Mouse (Mus musculus): ENCODE results near the gene Nemp2. TPM values are rescaled to one million over a fixed set of nuclear protein-coding genes. Genes with fewer than 3 reads are reported as not detected.

Nemp2 gene
- polyA plus RNA-seq, 1 experiment from 2014 or later: 9.1 TPM

DNA sequence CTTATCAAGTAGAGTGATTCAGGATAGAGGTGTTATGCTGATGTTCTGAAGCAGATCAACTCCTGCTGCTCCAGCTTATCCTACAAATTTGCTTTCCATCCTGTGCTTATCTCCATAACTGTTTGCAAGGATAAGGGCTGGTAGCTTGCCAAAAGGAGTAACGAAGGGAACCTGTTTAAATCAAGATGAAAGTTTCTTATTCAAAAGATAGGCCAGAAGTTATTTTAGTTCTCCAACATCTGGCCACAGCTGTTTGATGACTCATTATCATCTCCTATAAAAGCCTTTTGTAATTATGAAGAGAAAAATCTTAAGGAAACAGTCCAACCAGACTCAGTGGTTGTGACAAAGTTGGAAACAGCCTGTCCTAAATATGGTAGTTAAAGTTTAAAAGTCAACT is 12.3 kb upstream of the Nemp2 start:
- no peak overlapping the region for H3K4me2 ChIP-seq (ENCODE audit: low read depth, low read length)
- H3K9ac ChIP-seq (ENCODE audit: low read length): no peak overlapping the region
- no peak overlapping the region for H3K4me3 ChIP-seq (ENCODE audit: low read length)
- no peak overlapping the region for H3K27ac ChIP-seq (ENCODE audit: low read length)
- no peak for ATAC-seq (ENCODE audit: low read depth)
- whole genome bisulfite sequencing: 24% methylated on average over 1 of the region's 1 CpGs
- peaks cover 3% of the 10 kb centered on the region; the same call in 1 of the 2 replicates for H3K9me3 ChIP-seq (ENCODE audit: control insufficient read depth, low read length)
- H3K4me1 ChIP-seq (replicated peaks; ENCODE audit: control insufficient read depth, insufficient read depth, low read length): no peaks in the 10 kb centered on the region
- H3K27me3 ChIP-seq (ENCODE audit: control insufficient read depth, insufficient read depth, low read depth, low read length): no peaks in the 10 kb centered on the region
- no peaks in the 10 kb centered on the region for H3K36me3 ChIP-seq (ENCODE audit: control insufficient read depth, insufficient read depth, low read length)

DNA sequence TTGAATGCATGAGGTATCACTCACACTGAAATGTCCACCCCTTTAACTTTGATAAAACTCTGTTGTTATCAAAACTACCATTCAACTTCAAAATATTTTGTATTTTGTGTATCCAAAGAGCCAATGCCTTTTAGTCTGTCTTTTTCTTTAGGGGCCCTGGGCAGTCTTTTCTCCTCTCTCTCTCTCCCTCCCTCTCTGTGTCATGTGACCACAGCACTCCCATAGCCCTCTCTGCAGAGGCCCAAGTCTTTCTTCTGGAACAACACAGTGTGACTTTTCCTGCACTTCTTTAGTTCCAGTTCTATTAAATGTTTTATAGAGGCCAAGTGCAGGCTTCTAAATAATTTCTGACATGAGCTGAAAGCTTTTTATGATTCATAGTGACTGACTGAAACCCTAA is 10.1 kb upstream of the Nemp2 start:
- Histone ChIP-seq H3K27ac (ENCODE audit: low read length) (no peak overlapping the region), H3K27me3 (ENCODE audit: control insufficient read depth, insufficient read depth, low read depth, low read length) (no peaks in the 10 kb centered on the region), H3K9me3 (ENCODE audit: control insufficient read depth, low read length) (peaks cover 3% of the 10 kb centered on the region; the same call in 1 of the 2 replicates), H3K4me2 (ENCODE audit: low read depth, low read length) (no peak overlapping the region), H3K4me3 (ENCODE audit: low read length) (no peak overlapping the region), H3K9ac (ENCODE audit: low read length) (no peak overlapping the region), H3K36me3 (ENCODE audit: control insufficient read depth, insufficient read depth, low read length) (no peaks in the 10 kb centered on the region), H3K4me1 (replicated peaks; ENCODE audit: control insufficient read depth, insufficient read depth, low read length) (no peaks in the 10 kb centered on the region)
- ATAC-seq (ENCODE audit: low read depth): no peak

- peak overlapping the region; percentile 91 for H3K4me3 ChIP-seq (ENCODE audit: low read length)
- H3K4me2 ChIP-seq (ENCODE audit: low read depth, low read length): peak overlapping the region; percentile 60
- under 1% methylated on average over 6 of the region's 6 CpGs for WGBS
- peak overlapping the region; percentile 87 for H3K9ac ChIP-seq (ENCODE audit: low read length)
- H3K27ac ChIP-seq (ENCODE audit: low read length): peak overlapping the region; percentile 90
- H3K27me3 ChIP-seq (ENCODE audit: control insufficient read depth, insufficient read depth, low read depth, low read length): no peaks in the 10 kb centered on the region
- peaks cover 10% of the 10 kb centered on the region for H3K4me1 ChIP-seq (replicated peaks; ENCODE audit: control insufficient read depth, insufficient read depth, low read length)
- peak; percentile 73 for ATAC-seq (ENCODE audit: low read depth)
- no peaks in the 10 kb centered on the region for H3K36me3 ChIP-seq (ENCODE audit: control insufficient read depth, insufficient read depth, low read length)
- no peaks in the 10 kb centered on the region for H3K9me3 ChIP-seq (ENCODE audit: control insufficient read depth, low read length)
These were observed 415 bp downstream of the Nemp2 start for GRCm38 (mm10) chr1:52630937-52631299.

- Histone ChIP-seq H3K4me2 (ENCODE audit: low read depth, low read length) (peak overlapping the region; percentile 60), H3K36me3 (ENCODE audit: control insufficient read depth, insufficient read depth, low read length) (no peaks in the 10 kb centered on the region), H3K4me3 (ENCODE audit: low read length) (peak overlapping the region; percentile 91), H3K4me1 (replicated peaks; ENCODE audit: control insufficient read depth, insufficient read depth, low read length) (peaks cover 10% of the 10 kb centered on the region), H3K27me3 (ENCODE audit: control insufficient read depth, insufficient read depth, low read depth, low read length) (no peaks in the 10 kb centered on the region), H3K27ac (ENCODE audit: low read length) (no peak overlapping the region), H3K9me3 (ENCODE audit: control insufficient read depth, low read length) (no peaks in the 10 kb centered on the region), H3K9ac (ENCODE audit: low read length) (peak overlapping the region; percentile 87)
- ATAC-seq (ENCODE audit: low read depth): no peak
- 52% methylated on average over 2 of the region's 2 CpGs for WGBS
These were observed 1.1 kb downstream of the Nemp2 start for GRCm38 (mm10) chr1:52631570-52631969.

GRCm38 (mm10) chr1:52634251-52634650 is 3.7 kb downstream of the Nemp2 start:
- no peak for ATAC-seq (ENCODE audit: low read depth)
- Histone ChIP-seq H3K9ac (ENCODE audit: low read length) (no peak overlapping the region), H3K36me3 (ENCODE audit: control insufficient read depth, insufficient read depth, low read length) (peaks cover 4% of the 10 kb centered on the region; the same call in 1 of the 2 replicates), H3K9me3 (ENCODE audit: control insufficient read depth, low read length) (no peaks in the 10 kb centered on the region), H3K27ac (ENCODE audit: low read length) (no peak overlapping the region), H3K4me3 (ENCODE audit: low read length) (no peak overlapping the region), H3K4me2 (ENCODE audit: low read depth, low read length) (no peak overlapping the region), H3K4me1 (replicated peaks; ENCODE audit: control insufficient read depth, insufficient read depth, low read length) (peaks cover 10% of the 10 kb centered on the region), H3K27me3 (ENCODE audit: control insufficient read depth, insufficient read depth, low read depth, low read length) (no peaks in the 10 kb centered on the region)
- WGBS: 92% methylated on average over 6 of the region's 6 CpGs

DNA sequence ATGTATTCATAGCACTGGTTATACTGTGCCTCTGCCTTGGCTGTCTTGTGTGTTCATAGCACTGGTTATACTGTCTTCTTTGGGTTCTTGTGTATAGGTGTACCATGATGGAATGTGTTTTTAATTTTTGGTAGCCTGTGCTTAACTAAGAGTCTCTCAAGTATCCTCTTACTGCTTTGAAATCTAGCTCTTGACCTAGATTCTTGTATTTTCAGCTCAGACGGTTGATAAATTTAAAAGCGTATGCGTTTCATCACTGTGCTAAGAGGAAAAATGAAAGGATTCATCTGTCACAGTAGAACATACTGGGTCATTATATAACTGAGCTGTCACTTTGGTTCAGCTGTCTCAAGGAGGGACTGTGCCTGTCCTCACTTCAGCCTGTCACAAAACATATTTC is 5.4 kb downstream of the Nemp2 start:
- peaks cover 10% of the 10 kb centered on the region for H3K4me1 ChIP-seq (replicated peaks; ENCODE audit: control insufficient read depth, insufficient read depth, low read length)
- H3K9me3 ChIP-seq (ENCODE audit: control insufficient read depth, low read length): no peaks in the 10 kb centered on the region
- no peak for ATAC-seq (ENCODE audit: low read depth)
- no peaks in the 10 kb centered on the region for H3K27me3 ChIP-seq (ENCODE audit: control insufficient read depth, insufficient read depth, low read depth, low read length)
- H3K4me3 ChIP-seq (ENCODE audit: low read length): no peak overlapping the region
- WGBS: 65% methylated on average over 3 of the region's 3 CpGs
- H3K36me3 ChIP-seq (ENCODE audit: control insufficient read depth, insufficient read depth, low read length): peaks cover 5% of the 10 kb centered on the region; the same call in 1 of the 2 replicates
- no peak overlapping the region for H3K9ac ChIP-seq (ENCODE audit: low read length)
- H3K4me2 ChIP-seq (ENCODE audit: low read depth, low read length): no peak overlapping the region
- no peak overlapping the region for H3K27ac ChIP-seq (ENCODE audit: low read length)

GRCm38 (mm10) chr1:52638101-52638500 is 7.6 kb downstream of the Nemp2 start:
- WGBS: 76% methylated on average over 2 of the region's 2 CpGs
- Histone ChIP-seq H3K9ac (ENCODE audit: low read length) (no peak overlapping the region), H3K4me1 (replicated peaks; ENCODE audit: control insufficient read depth, insufficient read depth, low read length) (no peaks in the 10 kb centered on the region), H3K27me3 (ENCODE audit: control insufficient read depth, insufficient read depth, low read depth, low read length) (no peaks in the 10 kb centered on the region), H3K27ac (ENCODE audit: low read length) (no peak overlapping the region), H3K4me3 (ENCODE audit: low read length) (no peak overlapping the region), H3K4me2 (ENCODE audit: low read depth, low read length) (no peak overlapping the region), H3K36me3 (ENCODE audit: control insufficient read depth, insufficient read depth, low read length) (peaks cover 5% of the 10 kb centered on the region; the same call in 1 of the 2 replicates), H3K9me3 (ENCODE audit: control insufficient read depth, low read length) (no peaks in the 10 kb centered on the region)
- no peak for ATAC-seq (ENCODE audit: low read depth)

- H3K9me3 ChIP-seq (ENCODE audit: control insufficient read depth, low read length): no peaks in the 10 kb centered on the region
- no peak overlapping the region for H3K4me2 ChIP-seq (ENCODE audit: low read depth, low read length)
- no peaks in the 10 kb centered on the region for H3K4me1 ChIP-seq (replicated peaks; ENCODE audit: control insufficient read depth, insufficient read depth, low read length)
- no peak overlapping the region for H3K9ac ChIP-seq (ENCODE audit: low read length)
- no peak overlapping the region for H3K27ac ChIP-seq (ENCODE audit: low read length)
- WGBS: 88% methylated on average over 7 of the region's 7 CpGs
- ATAC-seq (ENCODE audit: low read depth): no peak
- H3K36me3 ChIP-seq (ENCODE audit: control insufficient read depth, insufficient read depth, low read length): peaks cover 5% of the 10 kb centered on the region; the same call in 1 of the 2 replicates
- no peaks in the 10 kb centered on the region for H3K27me3 ChIP-seq (ENCODE audit: control insufficient read depth, insufficient read depth, low read depth, low read length)
- H3K4me3 ChIP-seq (ENCODE audit: low read length): no peak overlapping the region
These were observed 8.6 kb downstream of the Nemp2 start for GRCm38 (mm10) chr1:52639090-52639489.

- Histone ChIP-seq H3K4me1 (replicated peaks; ENCODE audit: control insufficient read depth, insufficient read depth, low read length) (no peaks in the 10 kb centered on the region), H3K36me3 (ENCODE audit: control insufficient read depth, insufficient read depth, low read length) (peaks cover 5% of the 10 kb centered on the region; the same call in 1 of the 2 replicates), H3K27me3 (ENCODE audit: control insufficient read depth, insufficient read depth, low read depth, low read length) (no peaks in the 10 kb centered on the region), H3K9me3 (ENCODE audit: control insufficient read depth, low read length) (no peaks in the 10 kb centered on the region), H3K4me2 (ENCODE audit: low read depth, low read length) (no peak overlapping the region), H3K4me3 (ENCODE audit: low read length) (no peak overlapping the region), H3K27ac (ENCODE audit: low read length) (no peak overlapping the region), H3K9ac (ENCODE audit: low read length) (no peak overlapping the region)
- 42% methylated on average over 6 of the region's 6 CpGs for WGBS
- peak; percentile 56; the same call in 1 of the 2 replicates for ATAC-seq (ENCODE audit: low read depth)
These were observed 9.8 kb downstream of the Nemp2 start for GRCm38 (mm10) chr1:52640266-52640665.

DNA sequence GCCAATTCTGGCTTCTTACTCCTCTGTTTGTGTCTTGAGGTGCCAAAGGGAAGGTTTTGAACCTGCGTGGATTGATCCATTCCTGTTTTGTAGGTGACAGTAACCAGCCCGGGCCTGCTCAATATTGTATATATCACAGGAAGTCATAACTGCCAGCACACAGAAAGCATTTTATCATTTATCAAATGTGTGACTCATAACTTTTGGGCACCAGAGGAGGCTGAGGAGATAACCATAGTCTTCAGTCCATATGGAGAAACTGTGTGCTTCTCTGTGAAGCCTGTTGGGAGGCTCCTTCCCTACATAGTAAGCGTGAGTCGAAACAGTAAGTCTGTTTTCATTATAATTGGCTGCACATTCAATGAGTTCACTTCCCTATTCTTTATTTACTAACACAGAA is 10.2 kb downstream of the Nemp2 start:
- H3K9ac ChIP-seq (ENCODE audit: low read length): no peak overlapping the region
- WGBS: 78% methylated on average over 4 of the region's 4 CpGs
- no peak for ATAC-seq (ENCODE audit: low read depth)

More for the DNA sequence above, 10.2 kb downstream of the Nemp2 start:
- peaks cover 8% of the 10 kb centered on the region; the same call in 1 of the 2 replicates for H3K36me3 ChIP-seq (ENCODE audit: control insufficient read depth, insufficient read depth, low read length)
- H3K9me3 ChIP-seq (ENCODE audit: control insufficient read depth, low read length): no peaks in the 10 kb centered on the region
- H3K4me2 ChIP-seq (ENCODE audit: low read depth, low read length): no peak overlapping the region
- H3K27ac ChIP-seq (ENCODE audit: low read length): no peak overlapping the region
- no peaks in the 10 kb centered on the region for H3K27me3 ChIP-seq (ENCODE audit: control insufficient read depth, insufficient read depth, low read depth, low read length)
- no peaks in the 10 kb centered on the region for H3K4me1 ChIP-seq (replicated peaks; ENCODE audit: control insufficient read depth, insufficient read depth, low read length)
- no peak overlapping the region for H3K4me3 ChIP-seq (ENCODE audit: low read length)

Data from lung, embryonic 16.5 days (tissue).